Mouse (Mus musculus): Measurements from ENCODE around the gene Cmpk1.

Cmpk1 gene

DNA sequence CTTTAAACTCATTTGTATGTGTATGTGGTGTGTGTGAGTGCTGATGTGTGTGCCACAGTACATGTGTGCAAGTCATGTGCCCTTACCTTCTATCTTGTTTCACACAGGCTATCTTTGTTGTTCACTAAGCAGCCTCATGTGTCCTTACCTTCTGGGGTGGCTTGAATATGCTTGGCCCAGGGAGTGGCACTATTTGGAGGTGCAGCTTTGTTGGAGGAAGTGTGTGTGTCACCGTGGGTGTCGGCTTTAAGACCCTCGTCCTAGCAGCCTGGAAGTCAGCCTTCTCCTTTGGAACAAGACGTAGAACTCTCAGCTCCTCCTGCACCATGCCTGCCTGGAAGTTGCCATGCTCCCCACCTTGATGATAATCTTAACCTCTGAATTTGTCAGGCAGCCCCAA is 40.6 kb downstream of the Cmpk1 start:
- no peak for DNase-seq (ENCODE audit: low spot score in 2 of 2)

DNA sequence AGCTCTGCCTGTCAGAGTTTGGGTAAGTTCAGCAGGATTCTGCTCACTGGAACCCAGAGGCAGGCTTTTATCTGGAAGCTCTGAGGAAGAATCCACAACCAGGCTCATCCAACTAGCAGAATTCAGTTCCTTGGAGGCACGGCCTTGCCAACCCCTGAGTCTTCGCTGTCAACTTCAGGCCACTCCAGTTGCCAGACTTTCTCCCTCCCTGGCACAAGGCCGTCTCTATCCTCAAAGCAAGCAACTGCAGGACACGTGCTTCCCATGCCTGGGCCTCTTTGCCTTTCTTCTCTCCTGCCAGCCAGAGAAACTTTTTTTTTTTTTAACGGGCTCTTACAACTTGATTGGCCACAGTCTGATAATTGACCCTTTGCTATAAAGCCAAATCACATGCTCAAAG is 42.0 kb downstream of the Cmpk1 start:
- no peak for DNase-seq (ENCODE audit: low spot score in 2 of 2)

DNA sequence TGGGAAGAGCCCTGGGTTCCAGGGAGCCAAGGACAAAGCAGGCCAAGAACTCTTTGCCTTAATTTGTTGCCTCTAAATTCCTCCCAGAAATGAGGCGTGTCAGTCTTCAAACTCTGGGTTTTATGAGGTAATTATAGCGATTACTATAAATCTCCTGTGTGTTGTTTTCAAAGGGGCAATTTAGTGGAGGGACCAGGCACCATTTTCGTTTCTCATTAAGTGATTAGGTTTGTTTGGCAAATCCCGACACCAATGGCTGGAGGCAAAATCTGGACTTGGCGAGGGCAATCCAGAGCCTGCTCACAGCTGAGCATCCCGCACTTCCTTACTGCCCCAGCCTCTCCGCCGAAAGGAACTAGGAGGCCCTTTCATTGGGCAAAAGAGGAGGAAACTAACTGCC is 44.5 kb downstream of the Cmpk1 start:
- no peak for DNase-seq (ENCODE audit: low spot score in 2 of 2)

DNA sequence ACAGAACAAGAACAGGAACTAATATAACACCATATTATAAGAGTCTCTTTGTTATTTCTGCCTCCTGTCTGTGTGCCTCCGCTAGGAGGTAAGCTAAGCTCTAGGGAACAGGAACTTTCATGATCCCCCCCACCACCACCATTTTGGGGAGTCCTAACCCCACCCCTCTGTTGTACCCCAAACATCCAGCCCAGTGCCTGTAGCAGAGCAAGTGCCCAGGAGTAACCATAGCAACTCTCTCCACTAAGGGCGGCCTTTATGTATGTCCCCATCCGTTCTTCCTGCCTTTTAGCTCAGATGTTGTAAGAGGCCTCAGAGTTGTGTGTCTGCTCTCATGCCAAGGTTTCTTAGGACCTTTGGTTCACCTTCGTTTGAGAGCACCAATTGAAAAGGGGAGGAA is 44.9 kb downstream of the Cmpk1 start:
- DNase-seq (ENCODE audit: low spot score in 2 of 2): no peak

DNA sequence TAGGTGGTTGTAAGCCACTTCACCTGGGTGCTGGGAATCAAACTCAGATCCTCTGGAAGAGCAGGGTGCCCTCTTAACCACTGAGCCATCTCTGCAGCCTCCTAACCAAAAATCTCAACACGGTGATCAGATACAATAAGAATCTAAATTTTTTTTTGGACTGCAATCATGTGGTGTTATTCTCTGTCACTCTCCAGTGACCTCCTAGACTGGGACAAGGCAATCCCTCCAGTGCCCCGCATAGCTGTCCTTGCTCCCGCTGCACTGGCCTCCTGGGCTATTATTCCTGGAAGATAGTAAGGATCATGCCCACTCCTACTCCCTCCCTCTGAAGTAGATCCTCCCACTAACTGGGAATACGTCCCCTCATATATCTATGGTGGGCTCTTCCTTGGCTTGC is 45.7 kb downstream of the Cmpk1 start:
- no peak for DNase-seq (ENCODE audit: low spot score in 2 of 2)

DNA sequence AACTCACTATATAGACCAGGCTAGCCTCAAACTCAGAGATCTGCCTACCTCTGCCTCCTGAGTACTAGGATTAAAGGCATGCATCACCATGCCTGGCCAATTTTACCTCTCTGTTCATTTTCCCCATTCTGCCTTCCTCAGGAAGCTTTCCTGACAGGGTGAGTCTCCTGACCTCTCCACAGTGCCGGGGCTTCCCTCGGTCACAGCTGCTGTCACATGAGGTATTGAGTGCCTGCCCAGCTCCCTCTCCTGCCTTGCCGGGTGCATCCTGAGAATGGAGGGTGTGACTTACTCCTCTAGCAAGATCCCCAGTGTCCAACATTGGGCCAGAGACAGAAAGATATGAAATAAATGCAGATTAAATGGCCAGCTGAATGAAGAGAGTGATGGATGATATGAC is 48.8 kb downstream of the Cmpk1 start:
- no peak for DNase-seq (ENCODE audit: low spot score in 2 of 2)

DNA sequence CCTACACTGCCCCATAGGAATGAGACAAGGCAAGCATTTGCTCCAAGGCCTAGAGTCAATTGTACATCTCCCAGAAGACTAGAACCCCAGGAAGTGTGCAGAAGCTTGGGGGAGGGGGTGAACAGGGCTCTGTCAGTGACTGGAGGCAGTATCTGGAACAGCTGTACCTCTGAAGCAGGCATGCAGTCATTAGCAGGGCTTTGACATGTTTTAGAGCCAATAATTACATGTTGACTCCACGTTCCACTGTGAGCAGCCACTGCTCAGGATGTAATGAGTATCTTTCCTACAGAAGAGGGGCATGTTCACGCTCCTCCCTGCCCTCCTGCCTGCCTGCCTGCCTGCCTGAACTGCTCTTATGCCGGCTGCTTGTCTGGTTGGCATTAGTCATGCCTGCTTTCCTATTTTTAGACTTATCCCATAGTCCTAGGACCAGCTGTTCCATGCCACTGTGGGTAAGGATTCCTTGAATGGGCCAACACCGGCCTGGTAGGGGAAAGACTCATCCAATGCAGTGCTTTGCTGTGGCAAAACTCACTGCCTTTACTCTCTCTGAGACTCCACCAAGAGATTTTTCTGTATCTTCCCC is 49.5 kb downstream of the Cmpk1 start:
- DNase-seq (ENCODE audit: low spot score in 2 of 2): no peak

DNA sequence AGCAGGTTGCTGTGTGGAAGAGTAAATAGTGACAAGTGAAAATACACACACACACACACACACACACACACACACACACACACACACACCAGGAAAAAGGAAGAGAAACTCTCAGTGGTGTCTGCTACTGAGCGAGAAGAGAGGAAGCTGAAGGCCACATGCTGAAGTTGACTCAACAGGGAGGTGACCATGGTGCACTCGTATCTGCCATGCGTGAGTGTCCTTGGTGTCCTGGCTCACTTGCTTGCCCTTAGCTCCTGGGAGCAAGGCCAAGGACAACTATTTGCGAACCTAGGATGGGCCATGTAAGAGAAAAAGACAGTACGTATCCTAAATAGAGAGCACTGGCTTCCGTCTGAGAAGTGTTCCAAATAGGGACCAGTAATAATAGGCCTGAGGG is 52.9 kb downstream of the Cmpk1 start:
- DNase-seq (ENCODE audit: low spot score in 2 of 2): no peak

DNA sequence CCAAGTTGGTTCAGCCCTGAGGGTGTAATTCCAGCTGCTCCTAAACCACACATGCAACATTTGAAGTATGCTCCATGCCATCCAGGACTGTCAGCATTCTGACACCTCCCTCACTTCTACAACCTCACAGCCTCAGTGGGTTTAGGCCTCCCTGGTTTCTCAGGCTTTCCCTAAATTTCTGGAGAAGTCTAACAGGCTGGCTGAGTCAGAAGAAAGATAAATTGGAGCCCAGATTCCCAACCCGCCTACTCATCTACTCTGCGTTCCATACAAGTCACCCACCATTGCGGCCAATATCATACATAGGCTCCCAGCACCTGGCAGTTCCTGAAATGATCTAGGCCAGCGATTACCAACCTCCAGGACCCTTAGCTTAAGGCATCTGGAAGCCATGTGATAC is 54.3 kb downstream of the Cmpk1 start:
- DNase-seq (ENCODE audit: low spot score in 2 of 2): no peak

DNA sequence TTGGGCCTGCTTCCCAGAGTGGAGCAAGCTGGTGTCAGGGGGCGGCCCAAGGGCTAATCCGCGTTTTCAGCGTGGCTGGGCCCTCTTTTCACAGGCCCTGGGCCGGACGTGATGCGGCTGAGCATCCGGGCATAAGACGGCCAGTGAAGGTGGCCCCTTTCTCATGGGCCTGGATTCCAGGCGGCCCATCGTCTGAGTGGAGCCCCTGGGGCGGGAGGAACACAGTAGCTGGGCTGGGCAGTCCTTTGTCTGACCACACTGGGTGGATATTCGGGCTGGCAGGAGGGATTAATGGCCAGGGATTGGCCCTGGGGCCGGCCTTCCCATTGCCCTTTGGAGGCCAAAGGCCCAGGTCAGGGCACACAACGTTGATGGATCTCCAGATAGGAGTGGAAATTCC is 57.9 kb downstream of the Cmpk1 start:
- DNase-seq (ENCODE audit: low spot score in 2 of 2): no peak

DNA sequence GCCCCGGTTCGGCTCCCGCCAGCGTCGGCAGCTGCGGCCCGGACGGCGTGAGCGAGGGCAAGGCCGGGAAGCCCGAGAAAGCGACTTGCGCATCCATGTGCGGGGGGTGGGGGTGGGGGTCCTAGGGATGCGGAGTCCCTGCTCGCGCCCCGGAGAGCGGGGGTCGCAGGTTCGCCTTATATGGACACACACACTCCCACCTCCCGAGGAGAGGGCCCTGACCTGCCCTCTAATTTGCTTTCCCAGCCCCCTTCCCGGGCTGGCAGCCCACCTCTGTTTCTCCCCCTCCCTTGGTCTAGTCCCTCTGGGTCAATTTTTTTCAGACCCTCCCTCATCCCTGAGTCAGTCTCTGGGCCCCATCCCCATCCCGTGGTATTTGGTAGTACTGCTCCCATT is 61.1 kb downstream of the Cmpk1 start, which contains the start of gene Foxe3:
TSS of gene Foxe3 (minus strand) at position 97 of the 396 bp plus-strand sequence.
- no peak for DNase-seq (ENCODE audit: low spot score in 2 of 2)

DNA sequence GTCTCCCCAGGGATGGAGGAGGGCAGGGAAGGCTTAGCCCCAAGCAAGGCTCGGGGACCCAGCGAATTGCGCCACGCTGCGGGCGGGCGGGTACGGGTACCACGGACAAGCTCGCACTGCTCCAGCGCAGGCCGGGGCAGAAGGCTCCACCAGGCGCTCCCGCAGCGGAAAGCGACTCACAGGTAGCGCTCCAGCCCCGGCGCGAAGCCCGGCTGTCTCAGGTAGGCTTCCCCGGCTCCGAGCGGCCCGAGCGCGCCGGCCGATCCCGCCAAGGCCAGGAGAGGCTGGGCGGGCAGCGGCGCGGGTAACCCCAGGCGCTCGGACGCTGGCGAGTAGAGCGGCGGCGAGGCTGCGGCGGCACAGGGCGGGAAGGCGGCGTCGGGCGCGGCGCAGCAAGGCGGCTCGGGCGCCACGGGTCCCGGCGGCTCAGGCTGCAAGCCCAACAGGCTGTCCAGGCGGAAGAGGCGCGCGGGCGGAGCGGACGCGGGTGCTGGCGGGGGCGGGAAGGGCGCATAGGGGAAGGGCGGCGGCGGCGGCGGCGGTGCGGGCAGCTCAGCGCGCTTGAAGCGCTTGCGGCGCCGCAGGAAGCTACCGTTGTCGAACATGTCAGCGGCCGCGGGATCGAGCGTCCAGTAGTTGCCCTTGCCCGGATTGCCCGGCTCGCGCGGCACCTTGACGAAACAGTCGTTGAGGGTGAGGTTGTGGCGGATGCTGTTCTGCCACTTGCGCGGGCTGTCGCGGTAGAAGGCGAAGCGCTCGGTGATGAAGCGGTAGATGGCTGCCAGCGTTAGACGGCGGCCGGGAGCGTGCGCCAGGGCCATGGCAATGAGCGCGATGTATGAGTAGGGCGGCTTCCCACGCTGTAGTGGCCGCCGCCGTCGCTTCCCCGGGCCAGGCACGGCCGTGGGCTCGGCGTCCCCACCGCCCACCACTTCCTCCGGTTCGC is 61.8 kb downstream of the Cmpk1 start:
- DNase-seq (ENCODE audit: low spot score in 2 of 2): no peak

DNA sequence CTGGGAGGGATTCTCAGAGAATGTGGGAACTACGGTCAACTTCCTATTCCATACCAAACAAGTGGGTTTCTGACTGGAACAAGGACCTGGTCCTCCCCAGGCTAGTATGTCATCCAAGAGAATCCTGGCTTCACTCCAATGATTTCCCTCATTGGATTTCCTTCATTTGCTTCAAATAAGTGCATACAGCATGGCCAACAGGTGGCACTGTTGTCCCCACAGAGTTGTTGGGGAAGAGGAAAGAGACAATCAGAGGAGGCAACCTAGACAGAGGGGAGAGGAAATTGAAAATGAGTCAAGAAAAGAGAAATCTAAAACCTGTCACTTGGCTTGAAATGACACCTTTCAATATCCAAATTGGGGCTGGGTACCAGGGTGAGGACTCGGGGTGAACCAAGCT is 70.0 kb downstream of the Cmpk1 start:
- DNase-seq (ENCODE audit: low spot score in 2 of 2): no peak

DNA sequence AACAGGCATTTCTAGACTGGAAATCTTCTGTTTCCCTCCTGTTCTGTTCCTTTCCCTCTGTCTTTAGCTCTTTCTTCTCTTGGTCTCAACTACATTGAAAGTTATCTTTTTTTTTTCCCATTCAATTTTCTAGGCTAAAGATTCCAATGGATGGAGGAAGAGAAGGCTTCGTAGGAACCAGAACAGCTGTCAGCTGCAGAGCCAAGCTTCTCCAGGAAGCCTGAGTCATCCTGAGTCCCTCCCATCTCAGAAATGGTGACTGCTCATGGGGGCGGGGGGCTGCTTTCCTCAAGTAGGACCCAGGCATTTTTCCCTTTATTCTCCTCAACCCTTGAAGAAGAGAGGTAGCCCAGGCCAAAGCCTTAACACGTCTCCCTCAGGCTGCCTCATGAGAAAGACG is 71.0 kb downstream of the Cmpk1 start:
- no peak for DNase-seq (ENCODE audit: low spot score in 2 of 2)

DNA sequence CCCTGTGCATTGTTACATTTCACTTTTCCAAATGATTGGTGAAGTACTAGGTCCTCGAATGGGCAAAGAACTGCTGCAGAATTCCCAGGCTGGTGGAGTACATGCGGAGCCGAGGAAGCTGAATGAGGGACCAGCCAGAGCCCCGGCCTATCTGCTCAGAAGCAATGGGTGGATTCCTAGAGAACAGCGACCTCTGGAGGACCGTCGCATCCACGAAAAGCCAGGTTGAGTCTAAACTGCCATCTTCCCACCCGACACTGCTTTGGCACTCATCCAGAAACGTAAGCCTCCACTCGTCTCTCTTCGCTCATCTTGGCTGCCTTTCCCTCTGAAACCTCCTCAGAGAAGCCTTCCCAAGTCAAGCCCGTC is 73.5 kb downstream of the Cmpk1 start:
- no peak for DNase-seq (ENCODE audit: low spot score in 2 of 2)

DNA sequence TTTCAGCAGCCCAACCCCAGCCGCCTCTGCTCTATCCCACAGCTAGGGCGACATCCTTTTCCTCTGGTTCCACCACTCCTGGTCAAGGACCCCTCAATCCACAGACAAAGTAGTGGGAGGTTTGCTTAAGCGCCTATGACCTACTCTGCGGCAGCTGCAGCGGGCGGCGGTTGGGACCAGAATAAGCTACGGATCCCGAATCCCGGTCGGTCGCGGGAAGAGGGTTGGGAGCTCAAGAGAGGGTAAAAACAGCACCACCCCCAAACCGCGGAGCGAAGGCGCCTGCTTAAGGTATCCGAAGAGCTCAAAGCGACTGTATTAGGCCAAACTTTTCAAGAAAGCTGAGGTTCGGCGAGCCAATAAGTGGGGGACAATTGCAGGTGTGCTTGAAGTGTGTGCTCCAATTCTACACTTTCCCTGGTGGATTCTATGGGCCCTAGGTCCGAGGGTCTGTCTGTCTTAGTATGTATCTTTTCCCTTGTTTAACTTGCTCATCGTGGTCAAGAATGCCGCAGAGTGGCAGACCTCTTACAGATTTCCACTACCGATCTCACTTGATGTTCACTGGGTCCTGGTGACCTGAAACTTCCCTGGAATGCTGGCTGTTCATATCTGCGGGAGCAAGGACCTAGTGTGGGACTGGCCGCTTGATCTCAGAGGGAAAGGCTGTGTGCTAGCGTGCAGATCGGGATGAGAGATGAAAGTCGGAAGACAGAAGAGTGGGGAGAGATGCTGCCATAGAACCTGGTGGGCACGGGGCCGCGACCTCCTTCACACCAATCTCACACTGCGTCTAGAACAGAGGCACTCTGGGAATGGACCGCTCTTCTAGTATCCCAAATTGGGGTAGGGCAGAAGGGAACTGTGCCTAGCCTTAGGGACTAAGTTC is 74.1 kb downstream of the Cmpk1 start:
- DNase-seq (ENCODE audit: low spot score in 2 of 2): no peak

DNA sequence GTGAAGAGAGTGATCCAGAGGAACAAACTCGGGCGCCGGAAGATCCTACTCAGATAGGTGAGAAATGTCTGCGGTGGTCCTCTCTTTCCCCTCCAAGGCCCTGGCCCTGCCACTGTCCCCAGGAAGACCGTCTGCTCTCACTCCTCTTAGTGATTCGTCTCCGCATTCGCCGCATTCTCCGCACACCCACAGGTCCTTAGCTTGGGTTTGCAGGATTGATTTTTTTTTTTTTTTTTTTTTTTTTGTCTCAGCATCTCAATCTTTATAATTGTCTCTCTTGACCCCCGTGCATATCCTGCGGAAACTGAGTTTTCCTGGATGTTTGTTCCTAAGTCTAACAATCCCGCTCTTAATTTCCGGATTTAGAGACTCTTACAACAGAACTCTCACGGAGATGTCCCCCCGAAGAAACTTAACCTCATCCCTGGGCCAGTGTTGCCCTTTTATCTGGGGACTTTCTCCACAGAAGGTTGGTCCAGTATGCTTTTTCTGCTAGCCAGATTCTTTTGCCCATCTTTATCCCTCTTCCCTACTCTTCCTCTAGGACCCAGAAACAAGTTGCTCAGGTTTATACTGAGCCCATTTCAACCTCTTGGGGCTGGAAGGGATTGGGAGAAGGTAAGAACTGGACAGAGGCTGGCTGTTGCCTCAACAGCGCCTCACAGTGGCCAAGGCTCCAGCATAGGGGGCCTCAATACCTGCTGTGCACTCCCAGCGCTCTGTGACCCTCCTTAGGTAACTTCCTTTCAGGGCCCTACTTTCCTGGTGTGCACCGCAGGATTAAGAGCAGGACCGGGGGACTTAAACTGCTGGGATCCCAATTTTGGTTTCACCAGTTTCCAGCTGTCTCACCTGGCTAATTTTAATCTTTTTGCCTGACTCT is 77.2 kb downstream of the Cmpk1 start:
- DNase-seq (ENCODE audit: low spot score in 2 of 2): no peak
